Mouse (Mus musculus) ES-E14 (cell line): Measurements from ENCODE around the gene St3gal5. TPM values are rescaled to one million over a fixed set of nuclear protein-coding genes. Genes with fewer than 3 reads are reported as not detected.

Experiments
- DNase-seq: peaks from one replicate; pipeline ENCODE4 v3.0.0-alpha.2; 2013; ENCODE audit warnings: low read depth, low spot score
- H3K27ac ChIP-seq: 2 replicates; pipeline ENCODE4 v1.5.1; 2012; ENCODE audit warnings: low read depth, mild to moderate bottlenecking, low read length, moderate library complexity, mixed read lengths; ENCODE audit not compliant: poor library complexity, insufficient read depth, severe bottlenecking
- H3K36me3 ChIP-seq: 2 replicates; pipeline ENCODE4 v1.6.1; 2012; ENCODE audit warnings: mild to moderate bottlenecking, low read length, moderate library complexity, mixed read lengths; ENCODE audit not compliant: control insufficient read depth, poor library complexity, insufficient read depth, severe bottlenecking
- H3K4me1 ChIP-seq, 2 experiments: fragments of 150-350 bp in 1 of 2; sonication (generic) in 1 of 2; 2 replicates each; pipeline ENCODE4 v1.6.1; 2012; ENCODE audit warnings: low read length in 2 of 2, mild to moderate bottlenecking in 1 of 2, mixed read lengths in 1 of 2; ENCODE audit not compliant: control insufficient read depth in 2 of 2, insufficient read depth in 2 of 2, poor library complexity in 1 of 2
- H3K4me3 ChIP-seq, 2 experiments: fragments of 150-350 bp in 1 of 2; sonication (generic) in 1 of 2; 2 replicates each; pipeline ENCODE4 v1.5.1; 2012; ENCODE audit warnings: low read length in 2 of 2, low read depth in 1 of 2, mild to moderate bottlenecking in 1 of 2, mixed read lengths in 1 of 2; ENCODE audit not compliant: insufficient read depth in 1 of 2, poor library complexity in 1 of 2, severe bottlenecking in 1 of 2
- H3K9ac ChIP-seq: 2 replicates; pipeline ENCODE4 v1.6.1; 2012; ENCODE audit warnings: low read depth, mild to moderate bottlenecking, low read length, mixed read lengths; ENCODE audit not compliant: poor library complexity, insufficient read depth, severe bottlenecking
- H3K9me3 ChIP-seq: fragments of 150-350 bp; sonication (generic); 2 replicates; pipeline ENCODE4 v1.6.1; 2012; ENCODE audit warnings: low read depth, mild to moderate bottlenecking, low read length; ENCODE audit not compliant: control insufficient read depth, insufficient read depth
- CHD2 ChIP-seq: IDR thresholded peaks from 2 replicates; pipeline ENCODE4 v1.6.1; 2014; ENCODE audit warnings: mild to moderate bottlenecking, low read depth, low read length, inconsistent platforms
- HCFC1 ChIP-seq: IDR thresholded peaks from 2 replicates; pipeline ENCODE4 v1.6.1; 2012; ENCODE audit warnings: low read length, inconsistent platforms, borderline replicate concordance; ENCODE audit not compliant: insufficient read depth
- MAFK ChIP-seq: IDR thresholded peaks from 2 replicates; pipeline ENCODE4 v1.6.1; 2014; ENCODE audit warnings: mild to moderate bottlenecking, low read depth, low read length, inconsistent platforms; ENCODE audit not compliant: insufficient read depth
- ZC3H11A ChIP-seq: IDR thresholded peaks from 2 replicates; pipeline ENCODE4 v1.6.1; 2012; ENCODE audit warnings: low read depth, mild to moderate bottlenecking, inconsistent platforms, low read length, borderline replicate concordance
- ZNF384 ChIP-seq: IDR thresholded peaks from 2 replicates; pipeline ENCODE4 v1.6.1; 2012; ENCODE audit warnings: low read depth, low read length, inconsistent platforms
- in situ Hi-C, 2 experiments: fragments of 600-800 bp; cut with MboI; formaldehyde crosslinking; loops; one replicate each; pipeline ENCODE4 v1.15.1; 2025; ENCODE audit warnings: low sequenced_read_pairs in 2 of 2, inconsistent platforms in 1 of 2; ENCODE audit not compliant: unreplicated experiment in 2 of 2
- total RNA-seq: library from RNA; depleted of rRNA; stranded (reverse); fragments of 300-350 nt; gene quantifications from 2 replicates; pipeline ENCODE4 v1.2.3, GENCODE M21; 2012

The St3gal5 gene
- total RNA-seq, 1 experiment: 13.3 TPM

- H3K36me3 ChIP-seq: no peaks in the 10 kb centered on the region
- no peaks in the 10 kb centered on the region for H3K4me1 ChIP-seq
- TF ChIP-seq MAFK: no peak
- no peak for DNase-seq
- H3K27ac ChIP-seq: no peak overlapping the region
- H3K9me3 ChIP-seq: no peaks in the 10 kb centered on the region
- H3K4me3 ChIP-seq: no peak overlapping the region
- H3K9ac ChIP-seq: no peak overlapping the region
- in situ Hi-C loops: no loop called here
These were observed 25.1 kb downstream of the St3gal5 start for GRCm38 (mm10) chr6:72122515-72122914.

GRCm38 (mm10) chr6:72124315-72125103 lies 27.1 kb downstream of the St3gal5 start:
- H3K4me1 ChIP-seq: no peaks in the 10 kb centered on the region
- H3K27ac ChIP-seq: no peak overlapping the region
- H3K9ac ChIP-seq: no peak overlapping the region
- no peaks in the 10 kb centered on the region for H3K9me3 ChIP-seq
- DNase-seq: no peak
- no peaks in the 10 kb centered on the region for H3K36me3 ChIP-seq
- TF ChIP-seq MAFK (no peak), HCFC1 (no peak), ZC3H11A (no peak), CHD2 (no peak), ZNF384 (no peak)
- H3K4me3 ChIP-seq: no peak overlapping the region
- in situ Hi-C loops: no loop called here

- no peak overlapping the region for H3K9ac ChIP-seq
- no peaks in the 10 kb centered on the region for H3K4me1 ChIP-seq
- no peak for TF ChIP-seq CHD2
- TF ChIP-seq HCFC1: peak; percentile 29; the same call in 1 of the 2 replicates
- no peak overlapping the region for H3K4me3 ChIP-seq
- in situ Hi-C loops: no loop called here
- no peak for DNase-seq
- no peaks in the 10 kb centered on the region for H3K36me3 ChIP-seq
- no peaks in the 10 kb centered on the region for H3K9me3 ChIP-seq
- no peak overlapping the region for H3K27ac ChIP-seq
These were observed 28.9 kb downstream of the St3gal5 start for GRCm38 (mm10) chr6:72126128-72126917.

- Histone ChIP-seq H3K9ac (no peak overlapping the region), H3K4me1 (no peaks in the 10 kb centered on the region), H3K9me3 (no peaks in the 10 kb centered on the region), H3K27ac (no peak overlapping the region), H3K36me3 (no peaks in the 10 kb centered on the region), H3K4me3 (no peak overlapping the region)
- in situ Hi-C loops: no loop called here
- TF ChIP-seq ZC3H11A: no peak
- no peak for DNase-seq
These were observed 32.7 kb downstream of the St3gal5 start for GRCm38 (mm10) chr6:72130056-72130455.
